Mouse (Mus musculus) right cerebral cortex, adult 2 months (tissue): ENCODE measurements around the gene Slc6a3.

Experiments used
- DNase-seq, 2 experiments: peaks; one replicate each; pipeline ENCODE4 v3.0.0; 2021 to 2022; ENCODE audit warnings: low spot score in 2 of 2

The Slc6a3 gene

DNA sequence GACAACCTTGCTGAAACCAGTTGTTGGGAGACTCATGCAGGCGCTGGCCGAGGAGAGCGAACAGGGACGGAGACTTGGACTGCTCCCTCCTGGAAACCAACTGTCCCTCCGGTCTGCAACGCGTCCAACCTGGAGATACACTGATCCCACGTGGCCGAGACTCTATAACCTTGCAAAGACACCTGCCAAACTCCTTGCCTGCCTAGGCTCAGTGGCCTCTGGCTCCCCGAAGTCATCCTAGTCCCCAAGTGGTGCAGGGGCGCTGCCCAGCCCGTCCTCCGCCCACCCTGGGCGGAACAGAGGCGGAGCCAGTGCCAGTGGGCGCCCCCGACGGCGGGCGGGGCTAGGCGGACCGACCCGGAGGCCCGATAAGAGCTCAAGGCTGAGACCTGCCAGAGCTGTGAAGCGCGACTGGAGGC, at the start of gene Slc6a3:
Gene Slc6a3 (plus strand): TSS at position 345 of the 419 bp plus-strand sequence.
- no peak for DNase-seq

DNA sequence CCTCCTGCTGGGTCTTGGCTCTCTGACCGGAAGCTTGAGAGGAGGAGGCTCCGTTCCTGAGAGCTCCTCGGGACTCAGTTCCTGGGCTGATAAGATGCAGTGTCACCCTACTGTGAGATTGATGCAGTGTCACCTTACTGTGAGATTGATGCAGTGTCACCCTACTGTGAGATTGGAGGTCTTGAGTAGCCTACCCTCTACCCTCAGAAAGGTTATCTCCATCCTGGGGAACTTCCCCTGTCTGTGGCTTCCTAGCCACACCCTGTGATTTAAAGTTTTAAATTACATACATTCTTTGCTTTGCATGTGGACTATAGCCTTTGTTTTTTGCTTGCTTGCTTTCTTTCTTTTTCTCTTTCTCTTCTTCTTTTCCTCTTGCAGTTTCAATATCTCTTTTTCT, 48.4 kb upstream of the Slc6a3 start:
- DNase-seq = no peak

DNA sequence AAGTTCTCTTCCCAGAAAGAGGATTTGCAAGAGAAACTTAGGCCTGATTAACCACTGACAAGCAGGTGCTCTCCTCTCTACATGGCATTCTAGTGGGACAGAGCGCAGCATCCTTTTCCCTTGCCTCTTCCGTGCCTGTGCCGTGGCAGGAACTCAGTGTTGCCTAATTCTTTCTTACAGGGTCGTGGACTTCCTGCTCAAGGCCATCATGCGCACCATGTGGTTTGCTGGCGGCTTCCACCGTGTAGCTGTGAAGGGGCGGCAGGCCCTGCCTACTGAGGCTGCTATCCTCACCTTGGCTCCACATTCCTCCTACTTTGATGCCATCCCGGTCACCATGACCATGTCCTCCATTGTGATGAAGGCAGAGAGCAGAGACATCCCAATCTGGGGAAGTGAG, 47.8 kb upstream of the Slc6a3 start:
- DNase-seq = no peak

GRCm38 (mm10) chr13:73489986-73490385, 46.6 kb upstream of the Slc6a3 start:
- DNase-seq = no peak

GRCm38 (mm10) chr13:73490564-73491170, 45.9 kb upstream of the Slc6a3 start:
- peak in 1 of 2 experiments; percentile 36 for DNase-seq

DNA sequence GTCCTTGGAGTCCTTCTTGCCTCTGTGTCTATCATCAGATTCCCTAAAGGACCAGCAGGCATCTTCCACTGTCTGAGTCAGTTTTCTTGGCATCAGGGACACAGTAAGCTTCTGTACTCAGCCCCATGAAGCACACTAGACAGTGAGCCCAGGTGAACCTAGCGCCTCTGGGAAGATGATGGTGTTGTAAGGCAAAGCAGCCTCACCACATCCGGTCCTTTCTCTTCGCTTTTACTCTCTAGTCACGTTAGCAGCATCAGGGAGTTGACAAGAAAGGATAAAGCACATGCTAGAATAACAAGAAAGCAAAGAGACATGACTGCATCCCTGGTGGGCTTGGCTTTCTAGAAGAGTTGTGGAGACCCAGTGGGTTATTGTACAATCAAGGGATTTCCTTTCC, 43.4 kb upstream of the Slc6a3 start:
- no peak for DNase-seq

GRCm38 (mm10) chr13:73494528-73494927, 42.0 kb upstream of the Slc6a3 start:
- no peak for DNase-seq

DNA sequence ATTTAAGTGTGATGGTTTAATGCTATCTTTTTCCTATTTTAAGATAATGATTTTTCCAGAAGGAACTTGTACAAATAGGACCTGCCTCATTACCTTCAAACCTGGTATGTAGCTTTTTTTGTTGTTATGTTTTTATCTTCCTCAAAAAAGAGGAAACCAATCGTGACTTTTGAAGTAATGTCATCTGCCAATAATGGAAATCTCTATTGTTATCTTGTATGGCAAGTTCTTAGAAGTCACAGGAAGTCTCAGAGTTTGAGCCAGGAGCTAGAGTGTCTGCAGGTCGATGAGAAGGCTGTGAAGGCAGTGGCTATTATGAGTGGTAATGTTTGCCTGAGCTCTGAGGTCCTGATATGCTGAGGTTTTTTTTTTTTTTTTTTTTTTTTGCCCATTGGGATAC, 40.4 kb upstream of the Slc6a3 start:
- no peak for DNase-seq

- DNase-seq = no peak
These were observed 36.5 kb upstream of the Slc6a3 start for GRCm38 (mm10) chr13:73499893-73500604.

- DNase-seq = no peak
These were observed 33.8 kb upstream of the Slc6a3 start for GRCm38 (mm10) chr13:73502719-73503118.

DNA sequence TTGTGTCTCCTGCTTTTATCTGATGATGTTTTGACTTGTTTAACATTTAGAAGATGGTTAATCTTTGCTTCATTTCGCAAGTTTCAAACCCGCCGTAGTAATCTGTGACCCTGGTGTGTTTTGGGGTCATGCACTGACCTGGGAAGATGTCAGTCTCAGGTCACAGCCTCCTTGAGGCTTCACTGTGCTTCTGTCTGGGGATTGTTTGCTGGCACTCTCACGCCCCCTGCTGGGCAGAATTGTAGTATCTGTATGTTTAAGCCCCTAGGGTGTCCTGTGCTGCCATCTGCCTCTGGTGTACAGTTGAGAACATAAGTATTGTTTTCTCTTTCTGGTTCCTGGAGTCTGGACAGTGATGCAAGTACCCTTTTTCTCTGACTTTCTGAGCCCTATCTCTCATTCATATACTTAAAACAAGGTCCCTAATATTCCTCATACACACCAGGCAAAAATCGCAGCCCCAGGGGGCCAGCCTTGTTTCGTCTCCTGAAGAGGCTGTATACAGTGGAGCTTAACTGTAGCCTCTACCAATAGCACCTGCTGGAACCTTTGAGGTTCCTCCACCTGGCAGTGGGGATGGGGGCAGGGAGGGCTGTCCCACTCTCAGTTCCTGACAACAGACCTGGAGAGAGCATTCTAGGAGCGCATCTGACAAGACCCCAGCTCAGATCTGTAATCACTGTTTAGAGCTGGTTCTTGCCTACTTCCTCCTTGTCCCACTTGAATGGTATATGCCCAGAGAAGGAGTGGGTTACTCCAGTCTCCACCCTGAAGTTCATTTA, 30.7 kb upstream of the Slc6a3 start:
- peak; percentile 91 for DNase-seq

- DNase-seq = no peak
These were observed 27.6 kb upstream of the Slc6a3 start for GRCm38 (mm10) chr13:73508817-73509550.

DNA sequence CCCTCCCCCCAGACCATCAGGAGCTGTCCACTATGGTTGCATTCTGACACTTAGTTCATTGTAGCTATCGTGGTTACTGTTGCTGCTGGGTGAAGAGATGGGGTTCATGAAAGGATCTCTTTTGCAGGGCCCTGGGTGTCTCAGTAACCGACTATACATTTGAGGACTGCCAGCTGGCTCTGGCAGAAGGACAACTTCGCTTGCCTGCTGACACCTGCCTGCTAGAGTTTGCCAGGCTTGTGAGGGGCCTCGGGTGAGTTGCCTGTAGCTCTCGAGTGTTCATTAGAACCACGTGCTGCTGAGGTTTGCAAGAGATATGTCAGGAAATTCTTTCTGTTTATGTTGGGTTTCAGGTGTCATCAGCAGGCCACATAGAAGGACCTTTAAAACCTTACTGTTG, 26.7 kb upstream of the Slc6a3 start:
- no peak for DNase-seq

DNA sequence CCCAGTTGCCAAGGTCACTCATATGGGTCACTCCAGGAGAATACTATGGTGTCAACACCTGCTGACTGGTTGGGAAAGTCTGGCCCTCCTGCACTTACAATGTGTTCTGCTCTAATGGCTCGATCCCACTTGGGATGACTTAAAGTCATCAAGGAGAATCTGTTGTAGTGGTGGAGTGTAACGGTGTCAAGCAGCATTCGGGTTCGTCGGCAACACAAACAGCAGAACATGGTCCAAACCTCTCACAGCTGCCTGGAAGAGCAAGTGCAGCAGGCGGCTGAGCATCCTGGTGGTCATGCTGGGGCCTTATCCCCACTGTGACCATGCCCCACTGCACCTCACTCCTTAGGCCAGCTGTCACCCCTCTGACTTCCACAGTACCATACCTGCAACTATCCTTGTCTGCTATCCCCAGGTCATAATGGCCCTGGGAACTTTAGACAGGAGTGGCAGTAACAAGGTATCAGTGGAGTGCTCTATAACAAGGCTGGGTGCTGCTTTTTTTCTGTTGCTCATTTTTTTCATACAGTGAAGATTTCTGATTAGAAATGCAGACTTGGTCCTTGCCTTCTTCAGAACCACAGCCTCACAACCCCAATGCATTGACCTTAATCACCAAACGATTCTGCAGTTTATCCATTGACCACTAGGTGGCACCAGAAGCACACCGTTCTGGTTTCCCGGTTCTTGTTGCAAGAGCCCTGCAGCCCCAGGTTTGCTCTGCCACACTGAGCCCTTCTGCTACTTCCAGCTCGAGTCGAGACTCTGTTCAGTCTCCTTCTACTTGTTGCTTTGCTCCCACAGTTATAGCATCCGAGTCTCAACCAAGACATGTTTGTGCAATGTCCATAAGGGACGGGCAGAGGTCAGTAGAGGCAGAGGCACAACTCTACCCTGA, 23.5 kb upstream of the Slc6a3 start:
- peak; percentile 87 to 90 for DNase-seq

DNA sequence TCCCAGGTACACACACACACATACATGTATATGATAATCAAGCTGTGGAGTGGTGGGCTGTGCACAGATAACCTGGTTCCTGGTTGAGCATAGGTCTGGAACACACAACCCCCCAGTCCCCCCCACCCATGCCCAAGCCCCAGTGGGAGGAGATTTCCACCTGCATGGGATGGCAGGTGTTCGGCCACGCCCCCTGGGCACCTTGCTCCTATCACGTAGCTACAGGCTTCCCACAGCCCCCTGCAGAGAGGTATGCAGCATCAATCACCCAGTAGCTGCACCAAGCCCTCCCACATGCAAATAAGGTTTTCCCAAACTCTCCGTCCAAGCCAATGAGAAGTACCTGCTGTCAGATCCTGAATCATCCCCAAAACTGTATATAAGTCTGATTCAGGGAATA, 19.7 kb upstream of the Slc6a3 start:
- DNase-seq = no peak

GRCm38 (mm10) chr13:73533716-73534115, 2.8 kb upstream of the Slc6a3 start:
- no peak for DNase-seq

- no peak for DNase-seq
These were observed 1.3 kb upstream of the Slc6a3 start for GRCm38 (mm10) chr13:73535287-73535686.

DNA sequence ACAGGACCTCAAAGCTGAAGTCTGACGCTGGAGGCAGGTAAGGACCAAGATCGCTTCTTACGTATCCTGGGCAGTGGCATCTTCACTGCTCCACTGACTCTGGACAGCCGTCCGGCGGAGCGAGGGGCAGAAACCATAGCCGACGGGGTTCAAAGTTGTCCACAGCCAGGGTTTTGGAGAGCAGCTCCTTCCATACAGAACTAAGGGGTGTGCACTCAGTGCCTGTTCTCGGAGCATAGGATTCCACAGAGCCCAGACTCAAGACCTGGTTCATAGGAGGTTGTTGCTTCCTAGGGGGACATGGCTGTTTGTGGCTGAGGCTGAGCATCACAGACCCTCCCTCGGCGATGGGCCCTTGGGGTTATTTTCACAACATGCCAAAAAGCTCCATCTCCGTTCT, 277 bp downstream of the Slc6a3 start:
- no peak for DNase-seq

DNA sequence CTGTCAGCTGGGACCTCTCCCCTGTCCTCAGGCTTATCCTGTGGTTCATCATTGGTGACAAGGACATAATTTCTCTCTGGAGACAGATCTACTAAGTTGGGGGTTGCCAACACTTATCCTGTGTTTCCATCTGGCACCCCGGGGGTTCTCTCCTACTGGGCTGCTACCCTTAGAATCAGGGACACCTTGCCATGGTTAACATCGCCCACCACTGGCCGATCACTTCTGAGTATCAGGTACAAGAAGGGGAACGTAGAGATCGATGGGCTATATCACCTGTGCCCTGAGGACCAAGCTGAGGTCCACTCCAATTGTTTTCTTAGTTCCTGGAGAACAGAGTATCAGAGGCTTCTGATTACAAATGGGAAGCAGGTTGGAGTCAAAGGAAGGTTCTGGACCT, 27.7 kb downstream of the Slc6a3 start:
- DNase-seq = no peak

- no peak for DNase-seq
These were observed 38.5 kb downstream of the Slc6a3 start for GRCm38 (mm10) chr13:73575051-73575450.

- no peak for DNase-seq
These were observed 40.7 kb downstream of the Slc6a3 start for GRCm38 (mm10) chr13:73577277-73577676.
